Mouse (Mus musculus) heart, embryonic 14.5 days (tissue): ENCODE measurements around the gene Lbh. TPM values are rescaled to one million over a fixed set of nuclear protein-coding genes. Genes with fewer than 3 reads are reported as not detected.

Experiments
- ATAC-seq: fragments of 200-750 bp; cut with Nextera tagmentation; 2 replicates; pipeline ENCODE4 v1.8.0; 2017; ENCODE audit warnings: low read depth, moderate TSS enrichment; ENCODE audit not compliant: insufficient number of reproducible peaks, insufficient read depth, low FRiP score
- H3K27ac ChIP-seq, 2 experiments: fragments of 200-500 bp in 1 of 2; fragments of 300-500 bp in 1 of 2; sonication (generic) in 1 of 2; replicated peaks in 1 of 2; 2 replicates each; pipeline ENCODE4 v1.5.1; 2012 to 2014; ENCODE audit warnings: low read depth in 2 of 2, low read length in 2 of 2, control low read depth in 1 of 2, mild to moderate bottlenecking in 1 of 2, mixed read lengths in 1 of 2; ENCODE audit not compliant: control insufficient read depth in 1 of 2, insufficient read depth in 1 of 2
- H3K27me3 ChIP-seq: fragments of 300-500 bp; sonication (generic); 2 replicates; pipeline ENCODE4 v1.6.1; 2014; ENCODE audit warnings: mild to moderate bottlenecking, low read length, control low read depth; ENCODE audit not compliant: control insufficient read depth, insufficient read depth
- H3K36me3 ChIP-seq: fragments of 300-500 bp; sonication (generic); 2 replicates; pipeline ENCODE4 v1.6.1; 2014; ENCODE audit warnings: mild to moderate bottlenecking, control low read depth, low read length, mixed read lengths; ENCODE audit not compliant: control insufficient read depth, insufficient read depth
- H3K4me1 ChIP-seq, 2 experiments: fragments of 200-500 bp in 1 of 2; fragments of 300-500 bp in 1 of 2; sonication (generic) in 1 of 2; 2 replicates each; pipeline ENCODE4 v1.6.1; 2012 to 2014; ENCODE audit warnings: low read length in 2 of 2, control low read depth in 1 of 2, mixed read lengths in 1 of 2; ENCODE audit not compliant: control insufficient read depth in 2 of 2, insufficient read depth in 2 of 2
- H3K4me2 ChIP-seq: fragments of 300-500 bp; sonication (generic); 2 replicates; pipeline ENCODE4 v1.6.1; 2014; ENCODE audit warnings: mild to moderate bottlenecking, low read length
- H3K4me3 ChIP-seq, 2 experiments: fragments of 200-500 bp in 1 of 2; fragments of 300-500 bp in 1 of 2; sonication (generic) in 1 of 2; 2 replicates each; pipeline ENCODE4 v1.5.1; 2012 to 2014; ENCODE audit warnings: low read length in 2 of 2, mild to moderate bottlenecking in 2 of 2, control low read depth in 1 of 2, low read depth in 1 of 2, moderate library complexity in 1 of 2; ENCODE audit not compliant: control insufficient read depth in 1 of 2, insufficient read depth in 1 of 2
- H3K9ac ChIP-seq: fragments of 300-500 bp; sonication (generic); 2 replicates; pipeline ENCODE4 v1.6.1; 2014; ENCODE audit warnings: mild to moderate bottlenecking, low read length
- H3K9me3 ChIP-seq: fragments of 300-500 bp; sonication (generic); 2 replicates; pipeline ENCODE4 v1.6.1; 2016; ENCODE audit warnings: low read length, control low read depth; ENCODE audit not compliant: control insufficient read depth
- WGBS: fragments of 180-500 bp; shearing (Covaris S2); extraction: QIAGEN DNeasy Blood & Tissue Kit; methylation state at CpG from one replicate; pipeline ENCODE4 v1.1.7; 2014; 5-methylcytosine and 5-hydroxymethylcytosine counted together
- polyA plus RNA-seq: library from polyadenylated mRNA; unstranded; fragments of >200 nt; fragmentation: Nextera tagmentation; extraction: Ambion mirVana; gene quantifications from 2 replicates; pipeline ENCODE4 v1.2.1, GENCODE M21; 2014

Lbh gene
- polyA plus RNA-seq, 1 experiment from 2014 or later: 36.2 TPM

- no peak overlapping the region for H3K9ac ChIP-seq
- no peak overlapping the region for H3K4me3 ChIP-seq
- H3K27me3 ChIP-seq: no peaks in the 10 kb centered on the region
- no peaks in the 10 kb centered on the region for H3K9me3 ChIP-seq
- ATAC-seq: 0 out of 2 replicates have a peak, but pooled peaks have one; percentile 33
- H3K27ac ChIP-seq: peak overlapping the region; percentile 34 to 63
- no peaks in the 10 kb centered on the region for H3K36me3 ChIP-seq
- no peak overlapping the region for H3K4me2 ChIP-seq
- 24% methylated on average over 5 of the region's 5 CpGs for WGBS
- H3K4me1 ChIP-seq: peaks cover 39 to 57% of the 10 kb centered on the region in 2 experiments
Measured at GRCm38 (mm10) chr17:72973041-72973440, 54.9 kb downstream of the Lbh start.

GRCm38 (mm10) chr17:72976258-72977231 lies 58.4 kb downstream of the Lbh start:
- Histone ChIP-seq H3K4me3 (no peak overlapping the region), H3K36me3 (no peaks in the 10 kb centered on the region), H3K9me3 (no peaks in the 10 kb centered on the region), H3K27me3 (no peaks in the 10 kb centered on the region), H3K9ac (peak overlapping the region; percentile 54), H3K4me2 (peak overlapping the region; percentile 28), H3K4me1 (peaks cover 36 to 52% of the 10 kb centered on the region in 2 experiments), H3K27ac (peak overlapping the region; percentile 90 to 96)
- ATAC-seq: peak; percentile 84
- WGBS: 9% methylated on average over 11 of the region's 11 CpGs

- Histone ChIP-seq H3K9me3 (no peaks in the 10 kb centered on the region), H3K27ac (peak overlapping the region; percentile 90 to 93), H3K4me2 (no peak overlapping the region), H3K27me3 (no peaks in the 10 kb centered on the region), H3K4me1 (peaks cover 37 to 54% of the 10 kb centered on the region in 2 experiments), H3K9ac (no peak overlapping the region), H3K36me3 (no peaks in the 10 kb centered on the region), H3K4me3 (no peak overlapping the region)
- no peak for ATAC-seq
- WGBS: 54% methylated on average over 1 of the region's 1 CpGs
Measured at GRCm38 (mm10) chr17:72977616-72978015, 59.5 kb downstream of the Lbh start.

- no peaks in the 10 kb centered on the region for H3K9me3 ChIP-seq
- no peaks in the 10 kb centered on the region for H3K27me3 ChIP-seq
- H3K4me3 ChIP-seq: no peak overlapping the region
- no peak overlapping the region for H3K9ac ChIP-seq
- peaks cover 20 to 21% of the 10 kb centered on the region in 2 experiments for H3K4me1 ChIP-seq
- WGBS: 64% methylated on average over 6 of the region's 6 CpGs
- ATAC-seq: no peak
- H3K27ac ChIP-seq: no peak overlapping the region
- H3K4me2 ChIP-seq: no peak overlapping the region
- no peaks in the 10 kb centered on the region for H3K36me3 ChIP-seq
Measured at GRCm38 (mm10) chr17:72982156-72982555, 64.1 kb downstream of the Lbh start.

GRCm38 (mm10) chr17:72983471-72983870 lies 65.4 kb downstream of the Lbh start:
- Histone ChIP-seq H3K9me3 (no peaks in the 10 kb centered on the region), H3K27me3 (no peaks in the 10 kb centered on the region), H3K9ac (no peak overlapping the region), H3K27ac (no peak overlapping the region), H3K36me3 (no peaks in the 10 kb centered on the region), H3K4me2 (no peak overlapping the region), H3K4me1 (peaks cover 10 to 12% of the 10 kb centered on the region in 2 experiments), H3K4me3 (no peak overlapping the region)
- 92% methylated on average over 7 of the region's 7 CpGs for WGBS
- ATAC-seq: no peak

GRCm38 (mm10) chr17:72989025-72989424 lies 70.9 kb downstream of the Lbh start:
- Histone ChIP-seq H3K27ac (no peak overlapping the region), H3K9ac (no peak overlapping the region)
- no peak for ATAC-seq

More at GRCm38 (mm10) chr17:72989025-72989424, 70.9 kb downstream of the Lbh start:
- no peak overlapping the region for H3K4me2 ChIP-seq
- WGBS: 68% methylated on average over 6 of the region's 6 CpGs
- no peaks in the 10 kb centered on the region for H3K27me3 ChIP-seq
- H3K4me3 ChIP-seq: no peak overlapping the region
- no peaks in the 10 kb centered on the region for H3K9me3 ChIP-seq
- no peaks in the 10 kb centered on the region for H3K36me3 ChIP-seq
- peaks cover 2 to 4% of the 10 kb centered on the region in 2 experiments; a peak in 1 of 4 replicates for H3K4me1 ChIP-seq
